Comparison of ENCODE assay signal across 8 mouse cellular contexts in genomic region chr19:56721387-56722211, GRCm38 (mm10). TPM values are rescaled to one million over a fixed set of nuclear protein-coding genes. Genes with fewer than 3 reads are reported as not detected.
DNase-seq lines count a peak whose midpoint lies in the region; ATAC-seq and TF ChIP-seq lines count a peak whose summit lies in the region.

Adrb1 (plus strand) TSS chr19:56722199.

- under 1% methylated on average over 40 of the region's 63 CpGs for WGBS in heart, adult 2 months
- WGBS in limb, embryonic 14.5 days, result under 1% methylated on average over 27 of the region's 63 CpGs
- 1% methylated on average over 55 of the region's 63 CpGs for WGBS in midbrain, embryonic 13.5 days
- under 1% methylated on average over 42 of the region's 63 CpGs for WGBS in stomach, embryonic 16.5 days

- H3K9me3 ChIP-seq in limb, embryonic 14.5 days (ENCODE audit: control insufficient read depth, low read length), result no peaks in the 10 kb centered on the region
- H3K9me3 ChIP-seq in midbrain, embryonic 13.5 days, result no peaks in the 10 kb centered on the region
- H3K9me3 ChIP-seq in stomach, embryonic 16.5 days (replicated peaks; ENCODE audit: control insufficient read depth, low read length), result no peaks in the 10 kb centered on the region

- peak within 1 kb of the TSS; percentile 78 for H3K4me3 ChIP-seq in gastrocnemius, adult 2 months
- H3K4me3 ChIP-seq in heart, adult 2 months, result peak within 1 kb of the TSS; percentile 56
- H3K4me3 ChIP-seq in limb, embryonic 14.5 days (replicated peaks; ENCODE audit: low read length), result peak within 1 kb of the TSS; percentile 51
- peak within 1 kb of the TSS; percentile 55 for H3K4me3 ChIP-seq in midbrain, embryonic 13.5 days (replicated peaks)
- H3K4me3 ChIP-seq in stomach, embryonic 16.5 days (replicated peaks; ENCODE audit: low read length), result peak within 1 kb of the TSS; percentile 49

- DNase-seq in gastrocnemius, adult 2 months, result peak; percentile 76
- no peak for DNase-seq in gastrocnemius, adult 8-10 months (ENCODE audit: low spot score in 2 of 2)
- peak; percentile 19 for DNase-seq in embryo, embryonic 11.5 days (ENCODE audit: low read depth, low spot score)
- peak; percentile 83 to 86 for DNase-seq in heart, adult 2 months
- DNase-seq in kidney, adult 9 months, result peak; percentile 57
- DNase-seq in limb, embryonic 14.5 days (ENCODE audit: low spot score), result peak; percentile 61

- intact Hi-C loops in gastrocnemius, adult 2 months (cut with DNase I), result no loop called here
- intact Hi-C loops in heart, adult 2 months (cut with DNase I), result loop anchor here (5.0 kb wide), 2 partner anchors 119 to 154 kb away; no protein-coding TSS in a partner anchor

- TF ChIP-seq EP300 in heart, adult 2 months (IDR thresholded peaks at IDR 0.05; ENCODE audit: insufficient read depth, low read depth, low read length), result no peak

- TF ChIP-seq POLR2A in heart, adult 2 months (IDR thresholded peaks at IDR 0.05; ENCODE audit: insufficient read depth, low read depth, low read length), result peak; percentile 75
- TF ChIP-seq POLR2A in limb, embryonic 14.5 days (IDR thresholded peaks at IDR 0.05; ENCODE audit: borderline replicate concordance, extremely low read depth, insufficient read depth, insufficient read length), result no peak

- no peaks in the 10 kb centered on the region for H3K79me2 ChIP-seq in heart, adult 2 months (replicated peaks; ENCODE audit: control insufficient read depth, insufficient read depth, low read length)

- H3K9ac ChIP-seq in heart, adult 2 months (ENCODE audit: low read depth, low read length), result peak within 1 kb of the TSS; percentile 79
- H3K9ac ChIP-seq in limb, embryonic 14.5 days (ENCODE audit: low read depth, low read length, severe bottlenecking), result peak within 1 kb of the TSS; percentile 56
- peak within 1 kb of the TSS; percentile 68 for H3K9ac ChIP-seq in midbrain, embryonic 13.5 days (replicated peaks)
- H3K9ac ChIP-seq in stomach, embryonic 16.5 days (ENCODE audit: low read length), result peak within 1 kb of the TSS; percentile 75

- H3K27ac ChIP-seq in gastrocnemius, adult 2 months, result peak within 1 kb of the TSS; percentile 51
- peak within 1 kb of the TSS; percentile 88 for H3K27ac ChIP-seq in heart, adult 2 months
- H3K27ac ChIP-seq in limb, embryonic 14.5 days (replicated peaks; ENCODE audit: low read depth, low read length), result no peak within 1 kb of the TSS
- no peak within 1 kb of the TSS for H3K27ac ChIP-seq in midbrain, embryonic 13.5 days
- H3K27ac ChIP-seq in stomach, embryonic 16.5 days (ENCODE audit: low read length), result no peak within 1 kb of the TSS

- no peaks in the 10 kb centered on the region; the same call in 1 of the 2 replicates for H3K27me3 ChIP-seq in heart, adult 2 months (ENCODE audit: control insufficient read depth, insufficient read depth, low read length)
- H3K27me3 ChIP-seq in limb, embryonic 14.5 days (ENCODE audit: control insufficient read depth, insufficient read depth, low read length), result peaks cover 69% of the 10 kb centered on the region
- peaks cover 84% of the 10 kb centered on the region for H3K27me3 ChIP-seq in midbrain, embryonic 13.5 days
- H3K27me3 ChIP-seq in stomach, embryonic 16.5 days (ENCODE audit: control insufficient read depth, insufficient read depth, low read length), result peaks cover 47% of the 10 kb centered on the region

- H3K4me1 ChIP-seq in heart, adult 2 months (ENCODE audit: control insufficient read depth, insufficient read depth, low read length), result peaks cover 1% of the 10 kb centered on the region
- H3K4me1 ChIP-seq in limb, embryonic 14.5 days (ENCODE audit: control insufficient read depth, insufficient read depth, low read length), result peaks cover 21% of the 10 kb centered on the region
- peaks cover 37% of the 10 kb centered on the region for H3K4me1 ChIP-seq in midbrain, embryonic 13.5 days (replicated peaks)
- peaks cover 15% of the 10 kb centered on the region; the same call in 1 of the 2 replicates for H3K4me1 ChIP-seq in stomach, embryonic 16.5 days (ENCODE audit: control insufficient read depth, insufficient read depth, low read length)

- H3K36me3 ChIP-seq in heart, adult 2 months (ENCODE audit: control insufficient read depth, insufficient read depth, low read length), result no peaks in the 10 kb centered on the region
- H3K36me3 ChIP-seq in limb, embryonic 14.5 days (ENCODE audit: control insufficient read depth, insufficient read depth, low read length), result no peaks in the 10 kb centered on the region
- no peaks in the 10 kb centered on the region for H3K36me3 ChIP-seq in midbrain, embryonic 13.5 days
- H3K36me3 ChIP-seq in stomach, embryonic 16.5 days (ENCODE audit: control insufficient read depth, insufficient read depth, low read length), result no peaks in the 10 kb centered on the region

- peak; percentile 58; the same call in 1 of the 2 replicates for ATAC-seq in limb, embryonic 14.5 days (ENCODE audit: low FRiP score, low read depth)
- ATAC-seq in midbrain, embryonic 13.5 days, result peak; percentile 34; the same call in 1 of the 2 replicates
- ATAC-seq in stomach, embryonic 16.5 days (ENCODE audit: insufficient read depth, low FRiP score), result peak; percentile 63

- TF ChIP-seq CTCF in gastrocnemius, adult 2 months (IDR thresholded peaks at IDR 0.05), result peak; percentile 19; the same call in 1 of the 2 replicates
- TF ChIP-seq CTCF in heart, adult 2 months (IDR thresholded peaks at IDR 0.05), result peak; percentile 39

- H3K4me2 ChIP-seq in limb, embryonic 14.5 days (replicated peaks; ENCODE audit: low read depth, low read length, severe bottlenecking), result peak within 1 kb of the TSS; percentile 96
- H3K4me2 ChIP-seq in midbrain, embryonic 13.5 days (replicated peaks), result peak within 1 kb of the TSS; percentile 93
- H3K4me2 ChIP-seq in stomach, embryonic 16.5 days (ENCODE audit: low read depth, low read length), result peak within 1 kb of the TSS; percentile 96

RNA-seq across cellular contexts. Expression of gene Adrb1, which starts in this region (rescaled TPM):
- total RNA-seq in gastrocnemius, adult 2 months (2021), result under 1 TPM; 0.11 to 0.13 TPM
- total RNA-seq in gastrocnemius, adult 8-10 months (2022), result under 1 TPM in 2 of 4 experiments, not detected in 2; 0.07 to 0.08 TPM
- total RNA-seq in heart, adult 2 months (2021), result 10 to 100 TPM; 18.0 to 28.4 TPM
- 18.3 and 20.5 TPM in 2 replicates for polyA plus RNA-seq in heart, adult 2 months (2012; rRNA removed)
- 1.7 and 2.3 TPM in 2 replicates for polyA plus RNA-seq in limb, embryonic 14.5 days (2012; rRNA removed)
- polyA plus RNA-seq in limb, embryonic 14.5 days (2014; fragmentation: Nextera tagmentation; extraction: Ambion mirVana), result 1.3 and 1.9 TPM in 2 replicates
- polyA plus RNA-seq in midbrain, embryonic 13.5 days (2015; fragmentation: Nextera tagmentation; extraction: Ambion mirVana), result 0.32 and 0.59 TPM in 2 replicates
- polyA plus RNA-seq in stomach, embryonic 16.5 days (2015; fragmentation: Nextera tagmentation; extraction: Ambion mirVana), result 0.34 and 0.44 TPM in 2 replicates

Comparison
In these comparisons a context has a peak if more than half of its experiments do, and no peak if none do; other contexts are left out.
1. RNA of gene Adrb1 (total RNA-seq): 18.0 to 28.4 TPM in heart, adult 2 months; 0.11 to 0.13 TPM in gastrocnemius, adult 2 months and 0.07 to 0.08 TPM in gastrocnemius, adult 8-10 months; every median in the first group is over 10 times any median in the second.
2. Peak in DNase-seq, H3K4me3 ChIP-seq and H3K27ac ChIP-seq in gastrocnemius, adult 2 months; RNA of the gene not detected or under 1 TPM.
3. Peak in ATAC-seq, H3K4me3 ChIP-seq, H3K9ac ChIP-seq and H3K4me2 ChIP-seq in midbrain, embryonic 13.5 days; RNA of the gene not detected or under 1 TPM.
4. Peak in ATAC-seq, H3K4me3 ChIP-seq, H3K9ac ChIP-seq and H3K4me2 ChIP-seq in stomach, embryonic 16.5 days; RNA of the gene not detected or under 1 TPM.
5. DNase-seq: peak in embryo, embryonic 11.5 days (single experiment), heart, adult 2 months (2 of 2), kidney, adult 9 months (single experiment) and limb, embryonic 14.5 days (single experiment); none in gastrocnemius, adult 8-10 months (0 of 2).
6. Peak in every context shown above with its lines, with median percentiles within 50 percentile points of each other: H3K4me3 ChIP-seq, H3K9ac ChIP-seq, ATAC-seq and H3K4me2 ChIP-seq.